ENCODE assay signal across 24 mouse cellular contexts in genomic region chr3:103443247-103443646, GRCm38 (mm10).
DNase-seq lines count a peak whose midpoint lies in the region; ATAC-seq and TF ChIP-seq lines count a peak whose summit lies in the region.
"Had no signal": no experiment of that assay in that cellular context is flagged by ENCODE, and none has a peak within 500 bp of the region (broad histone marks: within the 10 kb centered on the region; RNA-seq: fewer than 3 reads in every experiment).

No protein-coding gene starts in this region.

- no peak overlapping the region for H3K4me3 ChIP-seq in limb, embryonic 10.5 days
- H3K4me3 ChIP-seq in limb, embryonic 12.5 days (replicated peaks) = no peak overlapping the region
- no peak overlapping the region for H3K4me3 ChIP-seq in limb, embryonic 14.5 days (replicated peaks; ENCODE audit: low read length)
- H3K4me3 ChIP-seq: embryonic facial prominence, embryonic 13.5 days; embryonic facial prominence, embryonic 15.5 days; erythroblast, embryonic 14.5 days; forebrain, embryonic 10.5 days; forebrain, embryonic 12.5 days had no signal

- H3K9me3 ChIP-seq in limb, embryonic 10.5 days (replicated peaks) = no peaks in the 10 kb centered on the region
- H3K9me3 ChIP-seq in limb, embryonic 12.5 days = no peaks in the 10 kb centered on the region
- H3K9me3 ChIP-seq in limb, embryonic 14.5 days (ENCODE audit: control insufficient read depth, low read length) = no peaks in the 10 kb centered on the region
- H3K9me3 ChIP-seq: embryonic facial prominence, embryonic 13.5 days; embryonic facial prominence, embryonic 15.5 days; forebrain, embryonic 10.5 days; forebrain, embryonic 12.5 days had no signal

- DNase-seq in forelimb bud, embryonic 11.5 days (ENCODE audit: low read depth, low spot score) = peak; percentile 61
- peak; percentile 53 for DNase-seq in limb, embryonic 10.5 days (ENCODE audit: low spot score)
- peak; percentile 20 for DNase-seq in limb, embryonic 14.5 days (ENCODE audit: low spot score)
- no peak for DNase-seq in c-Kit-positive CD71-positive TER-119-positive erythroid progenitor cells, embryonic 14.5 days (ENCODE audit: low spot score)
- DNase-seq in kidney, postnatal 36 days = no peak
- DNase-seq in yolk sac, embryonic 10.5 days (ENCODE audit: low spot score) = no peak
- DNase-seq in spleen, postnatal 14 days (ENCODE audit: low spot score in 2 of 2) = no peak
- DNase-seq: adrenal gland, adult 2 months; adrenal gland, postnatal 10 days; adrenal gland, postnatal 25 days; cerebellum, adult 18-20 months; cerebellum, adult 8-10 months; cerebellum, adult 9-11 months; cerebellum, postnatal 14 days; cerebellum, postnatal 36 days; embryo, embryonic 11 days had no signal

- peak; percentile 59; the same call in 1 of the 2 replicates for ATAC-seq in limb, embryonic 12.5 days (ENCODE audit: insufficient number of reproducible peaks, insufficient read depth, low FRiP score, low TSS enrichment, low read depth)
- ATAC-seq in limb, embryonic 14.5 days (ENCODE audit: low FRiP score, low read depth) = peak; percentile 30; the same call in 1 of the 2 replicates
- ATAC-seq: forebrain, embryonic 14.5 days; forebrain, embryonic 16.5 days had no signal

- peaks cover 23% of the 10 kb centered on the region for H3K4me1 ChIP-seq in limb, embryonic 10.5 days
- peaks cover 30% of the 10 kb centered on the region for H3K4me1 ChIP-seq in limb, embryonic 12.5 days (replicated peaks)
- peaks cover 18% of the 10 kb centered on the region for H3K4me1 ChIP-seq in limb, embryonic 14.5 days (ENCODE audit: control insufficient read depth, insufficient read depth, low read length)
- H3K4me1 ChIP-seq: embryonic facial prominence, embryonic 13.5 days; embryonic facial prominence, embryonic 15.5 days; forebrain, embryonic 12.5 days had no signal

- no peak overlapping the region for H3K9ac ChIP-seq in limb, embryonic 12.5 days (replicated peaks)
- no peak overlapping the region for H3K9ac ChIP-seq in limb, embryonic 14.5 days (ENCODE audit: low read depth, low read length, severe bottlenecking)
- H3K9ac ChIP-seq: embryonic facial prominence, embryonic 13.5 days; embryonic facial prominence, embryonic 15.5 days; forebrain, embryonic 12.5 days had no signal

- no peak for TF ChIP-seq POLR2A in limb, embryonic 14.5 days (IDR thresholded peaks at IDR 0.05; ENCODE audit: borderline replicate concordance, extremely low read depth, insufficient read depth, insufficient read length)

- peak overlapping the region; percentile 74 for H3K27ac ChIP-seq in limb, embryonic 10.5 days
- peak overlapping the region; percentile 77 for H3K27ac ChIP-seq in limb, embryonic 12.5 days
- H3K27ac ChIP-seq in limb, embryonic 14.5 days (replicated peaks; ENCODE audit: low read depth, low read length) = no peak overlapping the region
- H3K27ac ChIP-seq: embryonic facial prominence, embryonic 13.5 days; embryonic facial prominence, embryonic 15.5 days; forebrain, embryonic 10.5 days; forebrain, embryonic 12.5 days had no signal

- no peaks in the 10 kb centered on the region for H3K36me3 ChIP-seq in limb, embryonic 10.5 days
- H3K36me3 ChIP-seq in limb, embryonic 12.5 days = no peaks in the 10 kb centered on the region
- H3K36me3 ChIP-seq in limb, embryonic 14.5 days (ENCODE audit: control insufficient read depth, insufficient read depth, low read length) = no peaks in the 10 kb centered on the region
- H3K36me3 ChIP-seq: embryonic facial prominence, embryonic 13.5 days; embryonic facial prominence, embryonic 15.5 days; forebrain, embryonic 10.5 days; forebrain, embryonic 12.5 days had no signal

- 41% methylated on average over 6 of the region's 6 CpGs for WGBS in limb, embryonic 10.5 days
- WGBS in limb, embryonic 12.5 days = 10% methylated on average over 6 of the region's 6 CpGs
- 10% methylated on average over 6 of the region's 6 CpGs for WGBS in limb, embryonic 14.5 days

- H3K4me2 ChIP-seq in limb, embryonic 12.5 days = peak overlapping the region; percentile 15
- H3K4me2 ChIP-seq in limb, embryonic 14.5 days (replicated peaks; ENCODE audit: low read depth, low read length, severe bottlenecking) = no peak overlapping the region
- H3K4me2 ChIP-seq: embryonic facial prominence, embryonic 13.5 days; embryonic facial prominence, embryonic 15.5 days; forebrain, embryonic 12.5 days had no signal

- no peaks in the 10 kb centered on the region for H3K27me3 ChIP-seq in limb, embryonic 10.5 days (ENCODE audit: low read depth, poor library complexity, severe bottlenecking)
- no peaks in the 10 kb centered on the region for H3K27me3 ChIP-seq in limb, embryonic 12.5 days
- H3K27me3 ChIP-seq in limb, embryonic 14.5 days (ENCODE audit: control insufficient read depth, insufficient read depth, low read length) = no peaks in the 10 kb centered on the region
- H3K27me3 ChIP-seq: embryonic facial prominence, embryonic 13.5 days; embryonic facial prominence, embryonic 15.5 days; forebrain, embryonic 12.5 days had no signal

Comparison
In these comparisons a context has a peak if more than half of its experiments do, and no peak if none do; other contexts are left out.
1. DNase-seq: peak in forelimb bud, embryonic 11.5 days (single experiment), limb, embryonic 10.5 days (single experiment) and limb, embryonic 14.5 days (single experiment); none in c-Kit-positive CD71-positive TER-119-positive erythroid progenitor cells, embryonic 14.5 days (single experiment), kidney, postnatal 36 days (0 of 2), yolk sac, embryonic 10.5 days (single experiment) and spleen, postnatal 14 days (0 of 2).